21 mouse cellular contexts compared by ENCODE assay signal in genomic region chr9:67173816-67174215, GRCm38 (mm10).
DNase-seq lines count a peak whose midpoint lies in the region; ATAC-seq and TF ChIP-seq lines count a peak whose summit lies in the region.
"Had no signal": no experiment of that assay in that cellular context is flagged by ENCODE, and none has a peak within 500 bp of the region (broad histone marks: within the 10 kb centered on the region; RNA-seq: fewer than 3 reads in every experiment).

No protein-coding gene starts in this region.

- ATAC-seq in liver, embryonic 14.5 days (ENCODE audit: insufficient read depth), result no peak
- no peak for ATAC-seq in liver, embryonic 11.5 days (replicated peaks; ENCODE audit: low FRiP score)
- ATAC-seq: CD4-positive, CD25-positive, alpha-beta regulatory T cell, adult 4 months; forebrain, embryonic 16.5 days; intestine, embryonic 16.5 days; midbrain, embryonic 16.5 days had no signal

- TF ChIP-seq EP300 in liver, embryonic 14.5 days (IDR thresholded peaks at IDR 0.05; ENCODE audit: low read depth), result no peak

- peaks cover 2% of the 10 kb centered on the region for H3K9me3 ChIP-seq in liver, embryonic 14.5 days (ENCODE audit: control insufficient read depth, low read length)
- H3K9me3 ChIP-seq in liver, embryonic 11.5 days (ENCODE audit: control insufficient read depth, low read length), result 0 out of 2 replicates have a peak, but pooled peaks cover 2% of the 10 kb centered on the region
- H3K9me3 ChIP-seq: embryonic facial prominence, embryonic 12.5 days; stomach, embryonic 15.5 days had no signal

- H3K9ac ChIP-seq in liver, embryonic 14.5 days (replicated peaks), result no peak overlapping the region
- no peak overlapping the region for H3K9ac ChIP-seq in liver, embryonic 11.5 days (ENCODE audit: low read depth, low read length)
- H3K9ac ChIP-seq: embryonic facial prominence, embryonic 12.5 days; heart, embryonic 12.5 days; hindbrain, embryonic 13.5 days; stomach, embryonic 15.5 days had no signal

- no peak overlapping the region for H3K4me2 ChIP-seq in liver, embryonic 14.5 days (ENCODE audit: low read depth)
- H3K4me2 ChIP-seq in liver, embryonic 11.5 days, result no peak overlapping the region
- H3K4me2 ChIP-seq: embryonic facial prominence, embryonic 12.5 days; heart, embryonic 12.5 days; hindbrain, embryonic 13.5 days; stomach, embryonic 15.5 days had no signal

- peaks cover 0 to 8% of the 10 kb centered on the region in 2 experiments; a peak in 2 of 4 replicates for H3K4me1 ChIP-seq in liver, embryonic 14.5 days (replicated peaks; ENCODE audit: control insufficient read depth in 2 of 2, insufficient read depth in 2 of 2, low read length in 1 of 2)
- H3K4me1 ChIP-seq in liver, embryonic 11.5 days (replicated peaks; ENCODE audit: control insufficient read depth, insufficient read depth, low read length), result peaks cover 6% of the 10 kb centered on the region
- H3K4me1 ChIP-seq in small intestine, adult 2 months (ENCODE audit: control insufficient read depth, insufficient read depth, insufficient read length, low read length), result peaks cover 4% of the 10 kb centered on the region; the same call in 1 of the 2 replicates
- H3K4me1 ChIP-seq: hindbrain, embryonic 13.5 days; stomach, embryonic 15.5 days had no signal

- no peak overlapping the region for H3K27ac ChIP-seq in gastrocnemius, adult 2 months
- no peak overlapping the region for H3K27ac ChIP-seq in liver, embryonic 14.5 days
- no peak overlapping the region for H3K27ac ChIP-seq in liver, embryonic 11.5 days (ENCODE audit: low read depth, low read length)
- no peak overlapping the region for H3K27ac ChIP-seq in small intestine, adult 2 months (ENCODE audit: insufficient read depth, low read depth, low read length)
- H3K27ac ChIP-seq: embryonic facial prominence, embryonic 12.5 days; hindbrain, embryonic 13.5 days; stomach, embryonic 15.5 days had no signal

- no peaks in the 10 kb centered on the region for H3K36me3 ChIP-seq in liver, embryonic 14.5 days (replicated peaks; ENCODE audit: control insufficient read depth, insufficient read depth, low read depth)
- H3K36me3 ChIP-seq in liver, embryonic 11.5 days (ENCODE audit: control insufficient read depth, insufficient read depth, low read length), result no peaks in the 10 kb centered on the region
- H3K36me3 ChIP-seq in small intestine, adult 2 months (ENCODE audit: control insufficient read depth, insufficient read depth, low read length), result no peaks in the 10 kb centered on the region
- H3K36me3 ChIP-seq: embryonic facial prominence, embryonic 12.5 days; heart, embryonic 12.5 days; hindbrain, embryonic 13.5 days; stomach, embryonic 15.5 days had no signal

- peak; percentile 10; the same call in 1 of the 2 replicates for TF ChIP-seq CTCF in gastrocnemius, adult 2 months (IDR thresholded peaks at IDR 0.05)
- TF ChIP-seq CTCF in liver, embryonic 14.5 days (IDR thresholded peaks at IDR 0.05; ENCODE audit: low read depth), result peak; percentile 21; the same call in 1 of the 2 replicates
- TF ChIP-seq CTCF in small intestine, adult 2 months (IDR thresholded peaks at IDR 0.05; ENCODE audit: extremely low read depth, insufficient read length, insufficient replicate concordance, low read depth, low read length), result peak; percentile 20; the same call in 1 of the 2 replicates

- WGBS in liver, embryonic 14.5 days (ENCODE audit: insufficient replicate concordance), result 76% methylated on average over 6 of the region's 6 CpGs
- 84% methylated on average over 6 of the region's 6 CpGs for WGBS in liver, embryonic 11.5 days
- WGBS in small intestine, adult 2 months, result 94% methylated on average over 6 of the region's 6 CpGs

- TF ChIP-seq POLR2A in small intestine, adult 2 months (IDR thresholded peaks at IDR 0.05; ENCODE audit: low read depth, low read length), result no peak

- no peak overlapping the region for H3K4me3 ChIP-seq in gastrocnemius, adult 2 months
- no peak overlapping the region for H3K4me3 ChIP-seq in liver, embryonic 14.5 days (ENCODE audit: insufficient read depth in 1 of 2, low read depth in 2 of 2, low read length in 2 of 2)
- H3K4me3 ChIP-seq in liver, embryonic 11.5 days (ENCODE audit: low read depth, low read length), result no peak overlapping the region
- H3K4me3 ChIP-seq in small intestine, adult 2 months (ENCODE audit: low read depth, low read length), result no peak overlapping the region
- H3K4me3 ChIP-seq: embryonic facial prominence, embryonic 12.5 days; heart, embryonic 12.5 days; hindbrain, embryonic 13.5 days; stomach, embryonic 15.5 days had no signal

- intact Hi-C loops in gastrocnemius, adult 2 months (cut with DNase I), result no loop called here

- no peaks in the 10 kb centered on the region for H3K27me3 ChIP-seq in liver, embryonic 14.5 days (ENCODE audit: control insufficient read depth, insufficient read depth, low read length)
- H3K27me3 ChIP-seq in liver, embryonic 11.5 days (replicated peaks; ENCODE audit: control insufficient read depth, insufficient read depth, low read length), result no peaks in the 10 kb centered on the region
- no peaks in the 10 kb centered on the region for H3K27me3 ChIP-seq in small intestine, adult 2 months (ENCODE audit: control insufficient read depth, insufficient read depth, low read length)
- H3K27me3 ChIP-seq: embryonic facial prominence, embryonic 12.5 days; heart, embryonic 12.5 days; hindbrain, embryonic 13.5 days; stomach, embryonic 15.5 days had no signal

- DNase-seq in gastrocnemius, adult 2 months, result no peak
- DNase-seq in gastrocnemius, postnatal 10 days, result no peak
- no peak for DNase-seq in liver, embryonic 14.5 days (ENCODE audit: low read depth in 3 of 3, low spot score in 3 of 3)
- no peak for DNase-seq in liver, embryonic 11.5 days (ENCODE audit: low spot score)
- peak; percentile 58 for DNase-seq in ES-CJ7 (ENCODE audit: low read depth, low spot score)
- DNase-seq in adrenal gland, postnatal 36 days, result no peak
- DNase-seq: cerebellum, adult 2 months; layer of hippocampus, postnatal 36 days; lung, adult 18-20 months; lung, postnatal 36 days; right cerebral cortex, postnatal 25 days; thymus, postnatal 14 days had no signal
